Mouse (Mus musculus) ES-E14 (cell line): ENCODE results near the gene Gm4307.
"Not testable (repeated sequence)": the region's sequence is repeated elsewhere in the genome, so short reads cannot be mapped to it uniquely, and the experiment has no call there.

ENCODE experiments used
- CHD2 ChIP-seq: IDR thresholded peaks from 2 replicates; pipeline ENCODE4 v1.6.1; 2014; ENCODE audit warnings: mild to moderate bottlenecking, low read depth, low read length, inconsistent platforms
- ZC3H11A ChIP-seq: IDR thresholded peaks from 2 replicates; pipeline ENCODE4 v1.6.1; 2012; ENCODE audit warnings: low read depth, mild to moderate bottlenecking, inconsistent platforms, low read length, borderline replicate concordance
- ZNF384 ChIP-seq: IDR thresholded peaks from 2 replicates; pipeline ENCODE4 v1.6.1; 2012; ENCODE audit warnings: low read depth, low read length, inconsistent platforms

GRCm38 (mm10) chr10:100340536-100340935, 20.6 kb upstream of the Gm4307 start, which contains the start of gene Gm4302:
- not testable (repeated sequence) for TF ChIP-seq CHD2, ZNF384, ZC3H11A
